ENCODE assay signal across 33 mouse cellular contexts in the genomic region with DNA sequence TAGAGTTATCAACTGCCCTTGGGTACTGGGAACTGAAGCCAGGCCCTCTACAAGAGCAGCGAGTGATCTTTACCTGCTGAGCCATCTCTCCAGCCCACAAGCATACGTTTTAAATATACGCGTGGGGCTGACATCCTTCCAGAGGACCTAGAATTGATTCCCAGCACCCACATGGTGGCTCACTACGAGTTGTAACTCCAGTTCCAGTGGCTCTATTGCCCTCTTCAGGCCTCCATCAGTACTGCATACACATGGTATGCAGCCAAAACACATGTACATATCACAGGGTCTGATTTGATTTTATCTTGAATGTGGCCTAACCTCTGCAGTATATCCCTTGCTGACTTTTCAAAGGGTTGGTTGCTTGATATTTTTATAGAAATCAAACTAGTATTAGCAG. TPM values are rescaled to one million over a fixed set of nuclear protein-coding genes. Genes with fewer than 3 reads are reported as not detected.
DNase-seq lines count a peak whose midpoint lies in the region; ATAC-seq and TF ChIP-seq lines count a peak whose summit lies in the region.
"Had no signal": no experiment of that assay in that cellular context is flagged by ENCODE, and none has a peak within 500 bp of the region (broad histone marks: within the 10 kb centered on the region; RNA-seq: fewer than 3 reads in every experiment).

No protein-coding gene starts in this region.

- H3K27me3 ChIP-seq in hindbrain, postnatal 0 days (ENCODE audit: insufficient read depth, low read length), result no peaks in the 10 kb centered on the region
- no peaks in the 10 kb centered on the region for H3K27me3 ChIP-seq in hindbrain, embryonic 13.5 days
- H3K27me3 ChIP-seq in limb, embryonic 13.5 days, result no peaks in the 10 kb centered on the region
- H3K27me3 ChIP-seq: heart, embryonic 13.5 days; midbrain, embryonic 12.5 days had no signal

- no peaks in the 10 kb centered on the region for H3K9me3 ChIP-seq in hindbrain, postnatal 0 days (ENCODE audit: low read length)
- H3K9me3 ChIP-seq in hindbrain, embryonic 13.5 days, result no peaks in the 10 kb centered on the region
- peaks cover 7% of the 10 kb centered on the region for H3K9me3 ChIP-seq in limb, embryonic 13.5 days
- H3K9me3 ChIP-seq: embryonic facial prominence, embryonic 10.5 days; midbrain, embryonic 12.5 days had no signal

- no peaks in the 10 kb centered on the region for H3K36me3 ChIP-seq in hindbrain, postnatal 0 days (ENCODE audit: insufficient read depth, low read length)
- H3K36me3 ChIP-seq in hindbrain, embryonic 13.5 days, result no peaks in the 10 kb centered on the region
- H3K36me3 ChIP-seq in limb, embryonic 13.5 days, result no peaks in the 10 kb centered on the region
- H3K36me3 ChIP-seq: embryonic facial prominence, embryonic 10.5 days; G1E; heart, embryonic 13.5 days; midbrain, embryonic 12.5 days had no signal

- ATAC-seq in hindbrain, postnatal 0 days, result no peak
- ATAC-seq in hindbrain, embryonic 13.5 days (ENCODE audit: low FRiP score), result no peak
- no peak for ATAC-seq in limb, embryonic 13.5 days (ENCODE audit: low FRiP score, low read depth)
- ATAC-seq: forebrain, embryonic 16.5 days had no signal

- no peak overlapping the region for H3K9ac ChIP-seq in hindbrain, postnatal 0 days (replicated peaks; ENCODE audit: low read length)
- H3K9ac ChIP-seq in hindbrain, embryonic 13.5 days, result no peak overlapping the region
- no peak overlapping the region for H3K9ac ChIP-seq in limb, embryonic 13.5 days
- H3K9ac ChIP-seq: heart, embryonic 13.5 days; midbrain, embryonic 12.5 days had no signal

- TF ChIP-seq CTCF in hindbrain, postnatal 0 days (IDR thresholded peaks at IDR 0.05; ENCODE audit: low read depth), result 0 out of 2 replicates have a peak, but pooled peaks have one; percentile 34

- H3K4me1 ChIP-seq in hindbrain, postnatal 0 days (ENCODE audit: insufficient read depth, low read length), result no peaks in the 10 kb centered on the region
- H3K4me1 ChIP-seq in hindbrain, embryonic 13.5 days (replicated peaks), result no peaks in the 10 kb centered on the region
- peaks cover 54% of the 10 kb centered on the region for H3K4me1 ChIP-seq in limb, embryonic 13.5 days
- H3K4me1 ChIP-seq: midbrain, embryonic 12.5 days had no signal

- DNase-seq in hindbrain, postnatal 0 days (ENCODE audit: low spot score), result no peak
- DNase-seq in 416B (ENCODE audit: low read depth), result peak; percentile 18
- DNase-seq in ES-CJ7 (ENCODE audit: low read depth, low spot score), result peak; percentile 59
- no peak for DNase-seq in spleen, postnatal 4 days (ENCODE audit: low spot score in 2 of 2)
- no peak for DNase-seq in cerebellum, adult 11 months
- DNase-seq: B cell, adult 2 months; cerebellum, adult 11-12 months; cerebellum, postnatal 10 days; gastrocnemius, postnatal 36 days; heart, adult 2 months; heart, postnatal 14 days; kidney, adult 2 months; kidney, postnatal 14 days; lung, postnatal 10 days; right cerebral cortex, postnatal 14 days; spleen, adult 18-20 months; thymus, postnatal 25 days had no signal

- H3K4me3 ChIP-seq in hindbrain, postnatal 0 days (ENCODE audit: low read length), result no peak overlapping the region
- H3K4me3 ChIP-seq in hindbrain, embryonic 13.5 days, result no peak overlapping the region
- no peak overlapping the region for H3K4me3 ChIP-seq in limb, embryonic 13.5 days
- H3K4me3 ChIP-seq: embryonic facial prominence, embryonic 10.5 days; heart, adult 2 months; heart, embryonic 13.5 days; midbrain, embryonic 12.5 days had no signal

- 91% methylated on average over 5 of the region's 5 CpGs for WGBS in hindbrain, postnatal 0 days
- 92% methylated on average over 5 of the region's 5 CpGs for WGBS in hindbrain, embryonic 13.5 days
- 94% methylated on average over 5 of the region's 5 CpGs for WGBS in limb, embryonic 13.5 days

- no peak overlapping the region for H3K27ac ChIP-seq in hindbrain, postnatal 0 days
- no peak overlapping the region for H3K27ac ChIP-seq in hindbrain, embryonic 13.5 days
- peak overlapping the region; percentile 85 for H3K27ac ChIP-seq in limb, embryonic 13.5 days
- H3K27ac ChIP-seq: embryonic facial prominence, embryonic 10.5 days; heart, adult 2 months; heart, embryonic 13.5 days; midbrain, embryonic 12.5 days had no signal

- no peak overlapping the region for H3K4me2 ChIP-seq in hindbrain, postnatal 0 days (ENCODE audit: low read depth, low read length)
- no peak overlapping the region for H3K4me2 ChIP-seq in hindbrain, embryonic 13.5 days
- H3K4me2 ChIP-seq in limb, embryonic 13.5 days (replicated peaks), result no peak overlapping the region
- H3K4me2 ChIP-seq: heart, embryonic 13.5 days; midbrain, embryonic 12.5 days had no signal

RNA-seq across cellular contexts. Expression of gene Gm11077, which starts 23.0 kb away (rescaled TPM):
- total RNA-seq in hindbrain, postnatal 0 days (2014; rRNA removed), result not detected in 2 replicates
- polyA plus RNA-seq in hindbrain, postnatal 0 days (2015; fragmentation: Nextera tagmentation; extraction: Ambion mirVana), result not detected in 2 replicates
- polyA plus RNA-seq in hindbrain, embryonic 13.5 days (2015; fragmentation: Nextera tagmentation; extraction: Ambion mirVana), result not detected in 2 replicates
- polyA plus RNA-seq in limb, embryonic 13.5 days (2015; fragmentation: Nextera tagmentation; extraction: Ambion mirVana), result not detected in 2 replicates
- total RNA-seq: adrenal gland, postnatal 4 days; G1E; gastrocnemius, postnatal 36 days; heart, adult 2 months; heart, postnatal 14 days; layer of hippocampus, adult 18-20 months; layer of hippocampus, postnatal 25 days; megakaryocyte progenitor cell, adult 5-6 weeks had no signal
- polyA plus RNA-seq: cortical plate, adult 2 months; embryonic facial prominence, embryonic 10.5 days; forebrain, embryonic 16.5 days; G1E; heart, adult 2 months; heart, embryonic 13.5 days; hindbrain, embryonic 11.5 days; kidney, adult 2 months; limb, embryonic 11.5 days; liver, embryonic 16.5 days; midbrain, embryonic 12.5 days; neural tube, embryonic 11.5 days had no signal

Comparison
In these comparisons a context has a peak if more than half of its experiments do, and no peak if none do; other contexts are left out.
1. DNase-seq: peak in 416B (single experiment) and ES-CJ7 (single experiment); none in hindbrain, postnatal 0 days (single experiment), spleen, postnatal 4 days (0 of 2) and cerebellum, adult 11 months (single experiment).